Mouse (Mus musculus) bone marrow, adult 2 months (tissue): Measurements from ENCODE around the gene Pts.

Experiments
- CTCF ChIP-seq: fragments of 200-500 bp; IDR thresholded peaks from 2 replicates; pipeline ENCODE4 v1.5.1; 2011; ENCODE audit warnings: low read length, control low read depth; ENCODE audit not compliant: control insufficient read depth, insufficient read depth
- POLR2A ChIP-seq: fragments of 200-500 bp; IDR thresholded peaks from 2 replicates; pipeline ENCODE4 v1.6.1; 2011; ENCODE audit warnings: low read depth, mild to moderate bottlenecking, control low read depth, low read length, borderline replicate concordance; ENCODE audit not compliant: control insufficient read depth

DNA sequence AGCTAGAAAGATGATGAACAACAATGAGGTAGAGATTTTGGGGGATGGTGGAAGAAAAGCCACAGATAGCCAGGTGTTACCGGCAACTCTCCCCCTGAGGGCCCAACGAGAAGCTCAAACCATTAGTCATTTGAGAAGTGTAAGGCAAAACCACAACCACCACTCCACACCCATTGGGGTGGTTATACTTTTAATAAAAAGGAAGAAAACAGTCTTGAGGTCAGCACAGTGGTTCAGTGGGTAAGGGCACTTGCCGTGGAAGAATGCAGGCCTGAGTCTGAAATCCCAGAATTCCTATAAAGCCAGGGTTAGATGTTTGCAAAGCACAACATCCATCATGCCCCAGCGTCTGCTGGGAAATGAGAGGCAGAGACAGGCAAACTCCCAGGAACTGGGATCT, 8.8 kb upstream of the Pts start:
- no peak for TF ChIP-seq POLR2A
- TF ChIP-seq CTCF, result no peak
